Mouse (Mus musculus) megakaryocyte, adult 5-6 weeks (primary cell): ENCODE results near the gene P2rx1. TPM values are rescaled to one million over a fixed set of nuclear protein-coding genes. Genes with fewer than 3 reads are reported as not detected.

ENCODE experiments used
- ATAC-seq: 2 replicates; pipeline ENCODE4 v1.8.0; 2016; ENCODE audit warnings: mild to moderate bottlenecking, inconsistent platforms; ENCODE audit not compliant: poor library complexity, severe bottlenecking
- total RNA-seq, 2 experiments: library from RNA; stranded (forward) in 1 of 2; stranded (reverse) in 1 of 2; fragments of 153-499, 151-499 nt in 1 of 2; fragments of 221-1000, 200-1000 nt in 1 of 2; gene quantifications; 2 replicates each; pipeline versions ENCODE4 v1.2.3 to v1.2.4; 2015 to 2017

Gene P2rx1
- total RNA-seq, 2 experiments from 2014 or later: 10.4 to 16.4 TPM

GRCm38 (mm10) chr11:73020953-73021800 lies 22.3 kb downstream of the P2rx1 start:
- ATAC-seq: no peak

DNA sequence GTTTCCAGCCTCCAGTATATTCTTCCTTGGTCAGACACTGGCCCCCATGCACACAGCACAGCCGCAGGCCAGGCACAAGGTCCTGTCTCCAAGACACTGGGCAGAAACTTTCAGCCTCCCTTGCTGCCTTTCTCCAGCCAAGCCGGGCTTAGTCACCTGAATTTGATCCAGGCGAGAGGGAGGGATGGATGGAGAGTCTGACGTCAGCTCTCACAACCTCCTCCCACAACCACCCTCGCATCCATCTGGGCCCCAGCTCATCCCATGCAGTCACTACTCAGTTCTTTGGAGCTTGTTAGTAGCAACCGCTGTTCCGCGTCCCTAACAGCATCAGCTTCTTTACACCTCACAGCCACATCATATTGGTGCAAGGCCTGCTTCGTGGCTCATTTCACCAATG lies 24.2 kb downstream of the P2rx1 start:
- ATAC-seq: no peak

- 0 out of 2 replicates have a peak, but pooled peaks have one; percentile 1 for ATAC-seq
These were observed 24.9 kb downstream of the P2rx1 start for GRCm38 (mm10) chr11:73023827-73024226.

DNA sequence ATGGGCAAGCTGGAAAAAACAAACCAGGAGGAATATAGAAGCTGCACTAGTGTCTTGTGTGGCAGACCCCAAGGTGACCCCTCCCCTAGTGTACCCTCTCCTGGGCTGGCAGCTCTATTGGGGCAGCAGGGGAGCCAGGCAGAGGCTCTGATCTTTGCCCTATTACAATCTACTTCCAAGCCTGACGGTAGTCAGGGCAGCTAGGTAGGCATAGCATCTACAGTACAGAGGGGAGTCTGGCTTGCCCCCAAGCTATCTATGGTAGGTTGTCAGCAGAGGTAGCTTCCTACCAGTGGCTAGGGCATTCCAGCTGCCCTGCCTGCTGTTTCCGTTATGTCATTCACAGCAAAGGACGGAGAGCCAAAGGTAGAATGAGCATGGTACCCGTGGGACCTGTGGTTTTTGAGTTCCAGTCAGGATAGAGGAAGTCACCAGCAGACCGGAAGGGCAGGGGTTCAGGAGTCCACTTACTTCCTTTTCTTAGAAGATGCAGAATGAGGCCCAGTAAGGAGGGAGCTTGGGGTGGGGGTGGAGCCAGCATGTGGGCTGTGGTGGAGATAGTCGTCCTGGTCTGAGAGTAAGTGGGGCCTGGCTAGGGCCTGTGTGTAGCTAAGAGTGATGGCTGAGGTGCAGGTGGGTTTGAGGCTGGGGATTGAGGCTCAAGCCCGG lies 25.5 kb downstream of the P2rx1 start:
- peak; percentile 92 for ATAC-seq

- ATAC-seq: no peak
These were observed 28.1 kb downstream of the P2rx1 start for GRCm38 (mm10) chr11:73026961-73027360.

- peak; percentile 96 for ATAC-seq
These were observed 32.1 kb downstream of the P2rx1 start for GRCm38 (mm10) chr11:73030821-73031498.

DNA sequence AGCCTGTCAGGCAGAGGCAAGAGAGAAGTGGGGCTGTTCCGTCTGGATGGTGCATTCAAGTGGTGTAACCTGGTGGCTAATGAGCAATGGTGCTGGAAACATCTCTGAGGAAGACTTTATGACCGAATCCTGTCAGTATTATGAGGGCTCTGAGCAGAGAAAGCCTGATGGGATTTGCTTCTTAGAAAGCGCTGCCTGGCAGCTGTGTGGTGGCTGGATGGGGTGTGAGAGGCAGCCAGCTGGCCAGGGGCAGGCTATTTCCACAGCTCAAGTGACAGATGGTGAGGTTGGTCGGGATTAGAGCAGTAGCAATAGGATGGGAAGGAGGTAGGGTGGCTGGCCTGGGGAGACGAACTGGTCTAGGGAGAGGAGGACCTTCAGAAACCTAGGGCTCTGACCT lies 32.6 kb downstream of the P2rx1 start:
- ATAC-seq: no peak

GRCm38 (mm10) chr11:73036077-73036476 lies 37.2 kb downstream of the P2rx1 start:
- no peak for ATAC-seq

DNA sequence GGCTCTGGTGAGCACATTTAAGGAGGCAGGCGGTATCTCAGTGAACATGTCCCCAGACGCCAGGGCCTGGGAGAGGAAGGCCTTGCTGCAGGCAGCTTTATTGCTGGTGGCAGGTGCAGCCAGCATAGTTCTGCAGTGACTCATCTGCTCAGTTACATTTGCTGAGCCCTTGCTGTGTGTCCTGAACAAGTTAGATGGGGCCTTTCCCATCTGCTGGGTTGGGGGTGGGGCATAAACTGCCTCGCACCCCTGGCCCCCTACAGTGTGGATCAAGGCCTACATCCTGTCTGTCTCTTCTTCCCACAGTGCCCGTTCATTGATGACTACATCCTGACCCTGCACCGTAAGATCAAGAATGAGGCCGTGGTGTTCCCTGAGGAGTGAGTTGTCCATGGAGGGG lies 38.0 kb downstream of the P2rx1 start:
- ATAC-seq: no peak

- no peak for ATAC-seq
These were observed 38.8 kb downstream of the P2rx1 start for GRCm38 (mm10) chr11:73037691-73038090.

- peak; percentile 84 for ATAC-seq
These were observed 40.3 kb downstream of the P2rx1 start for GRCm38 (mm10) chr11:73039102-73039799.

DNA sequence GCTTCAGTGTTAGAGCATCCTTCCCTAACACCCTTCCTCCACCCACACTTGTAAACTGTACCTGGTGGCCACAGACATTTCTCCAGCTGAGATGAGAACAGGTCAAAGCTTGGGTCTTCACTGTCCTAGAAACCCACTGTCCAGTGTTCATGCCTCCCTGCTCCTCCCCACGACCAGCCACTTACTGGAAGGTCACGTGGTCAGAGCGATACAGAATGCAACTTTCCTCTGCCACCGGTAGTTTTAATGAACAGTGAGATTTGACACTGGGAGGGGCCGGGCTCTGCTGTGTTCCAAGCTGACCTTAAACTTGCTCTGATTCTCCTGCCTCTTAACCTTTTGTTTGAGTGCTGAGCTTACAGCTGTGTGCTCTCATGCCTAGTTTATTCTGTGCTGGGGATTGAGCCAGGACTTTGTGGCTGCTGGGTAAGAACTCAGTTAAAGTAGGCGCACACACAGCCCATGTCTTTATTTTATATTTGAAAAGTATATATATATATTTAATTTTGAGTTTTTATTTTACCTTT lies 45.4 kb downstream of the P2rx1 start:
- ATAC-seq: no peak

GRCm38 (mm10) chr11:73044789-73045188 lies 45.9 kb downstream of the P2rx1 start:
- ATAC-seq: no peak

GRCm38 (mm10) chr11:73047542-73047996 lies 48.7 kb downstream of the P2rx1 start, which contains the start of gene Ncbp3:
Ncbp3 (plus strand) TSS chr11:73047783.
- peak; percentile 98 for ATAC-seq

- ATAC-seq: peak; percentile 22
These were observed 49.4 kb downstream of the P2rx1 start for GRCm38 (mm10) chr11:73048030-73048876.

DNA sequence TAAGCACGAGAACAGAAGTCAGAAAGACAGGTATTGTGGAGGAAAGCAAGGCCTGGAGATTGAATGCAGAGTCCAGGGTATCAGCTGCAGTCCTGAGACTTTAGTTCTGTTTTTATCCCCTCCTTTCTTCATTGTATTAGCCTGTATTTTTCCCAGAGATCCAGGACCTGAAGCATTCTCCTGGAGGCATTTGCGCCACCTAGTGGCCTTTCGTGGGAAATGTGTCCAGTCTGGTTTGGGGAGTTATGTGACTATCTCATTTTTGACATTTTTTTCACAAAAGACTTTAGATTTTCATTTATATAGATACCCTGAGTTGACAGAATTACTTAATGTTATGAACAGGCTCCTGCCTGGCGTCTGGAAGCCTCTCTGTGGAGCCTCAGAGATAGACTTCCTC lies 50.4 kb downstream of the P2rx1 start:
- ATAC-seq: 0 out of 2 replicates have a peak, but pooled peaks have one; percentile 33

GRCm38 (mm10) chr11:73052795-73053194 lies 53.9 kb downstream of the P2rx1 start:
- no peak for ATAC-seq

GRCm38 (mm10) chr11:73057701-73058100 lies 58.8 kb downstream of the P2rx1 start:
- ATAC-seq: no peak

GRCm38 (mm10) chr11:73059630-73060029 lies 60.7 kb downstream of the P2rx1 start:
- ATAC-seq: no peak

- no peak for ATAC-seq
These were observed 62.5 kb downstream of the P2rx1 start for GRCm38 (mm10) chr11:73061413-73061812.
